Mouse (Mus musculus): Measurements from ENCODE around the gene Olfr893.
"Not testable (repeated sequence)": the region's sequence is repeated elsewhere in the genome, so short reads cannot be mapped to it uniquely, and the experiment has no call there.

Olfr893 gene

GRCm38 (mm10) chr9:38208065-38208464, at the start of gene Olfr893:
TSS of gene Olfr893 (plus strand) at chr9:38208365.
- no peak for DNase-seq (ENCODE audit: extremely low read depth, insufficient read length, low spot score)

GRCm38 (mm10) chr9:38168341-38168740, 39.8 kb upstream of the Olfr893 start:
- not testable (repeated sequence) for DNase-seq (ENCODE audit: extremely low read depth, insufficient read length, low spot score)

DNA sequence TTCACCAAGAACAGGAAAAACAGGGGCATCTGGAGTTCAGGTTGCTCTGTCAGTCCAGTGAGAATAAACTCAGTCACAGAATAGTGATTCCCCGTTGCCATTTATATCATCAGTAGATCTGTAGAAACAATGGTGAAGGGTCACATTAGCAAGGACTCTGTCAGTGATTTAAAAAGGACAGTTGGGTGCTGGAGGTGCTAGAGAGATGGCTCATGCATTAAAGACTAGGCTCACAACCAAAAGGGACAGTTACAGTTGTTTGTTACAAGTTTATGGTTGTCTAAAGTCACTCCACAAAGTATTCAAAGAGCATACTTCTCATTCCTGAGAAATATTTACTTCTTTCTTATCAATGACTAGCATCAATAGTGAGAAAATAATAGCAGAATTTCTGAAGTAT, 27.4 kb upstream of the Olfr893 start, which contains the start of gene Olfr891:
Gene Olfr891, minus strand, starts transcription at position 101 of the 400 bp plus-strand sequence.
- no peak for DNase-seq (ENCODE audit: extremely low read depth, insufficient read length, low spot score)

GRCm38 (mm10) chr9:38217755-38218154, 9.6 kb downstream of the Olfr893 start, which contains the start of gene Olfr894:
TSS of gene Olfr894 (plus strand) at chr9:38218055.
- DNase-seq (ENCODE audit: extremely low read depth, insufficient read length, low spot score): no peak

- no peak for DNase-seq (ENCODE audit: extremely low read depth, insufficient read length, low spot score)
These were observed 44.3 kb downstream of the Olfr893 start, which contains the start of gene Olfr143 for GRCm38 (mm10) chr9:38252474-38252873. TSS of gene Olfr143 (plus strand) at chr9:38252774.
